Comparison of ENCODE assay signal across 17 mouse cellular contexts in genomic region chr16:90427838-90428630, GRCm38 (mm10). TPM values are rescaled to one million over a fixed set of nuclear protein-coding genes. Genes with fewer than 3 reads are reported as not detected.
"Had no signal": no experiment of that assay in that cellular context is flagged by ENCODE, and none has a peak within 500 bp of the region (broad histone marks: within the 10 kb centered on the region; RNA-seq: fewer than 3 reads in every experiment).

No protein-coding gene starts in this region.

- H3K4me3 ChIP-seq: liver, embryonic 15.5 days; megakaryocyte, embryonic 14.5 days; midbrain, embryonic 13.5 days; midbrain, embryonic 15.5 days; neural tube, embryonic 12.5 days; stomach, embryonic 15.5 days had no signal

- H3K27me3 ChIP-seq: liver, embryonic 15.5 days; megakaryocyte, embryonic 14.5 days; midbrain, embryonic 13.5 days; midbrain, embryonic 15.5 days; neural tube, embryonic 12.5 days; stomach, embryonic 15.5 days had no signal

- DNase-seq: liver, postnatal 0 days; lung, embryonic 14.5 days; lung, postnatal 14 days; lung, postnatal 36 days; right cerebral cortex, postnatal 14 days; thymus, adult 2 months; thymus, postnatal 25 days; thymus, postnatal 4 days had no signal

- H3K4me2 ChIP-seq: liver, embryonic 15.5 days; lung, embryonic 14.5 days; midbrain, embryonic 11.5 days; midbrain, embryonic 13.5 days; midbrain, embryonic 15.5 days; neural tube, embryonic 12.5 days; stomach, embryonic 15.5 days had no signal

- H3K9me3 ChIP-seq: liver, embryonic 15.5 days; midbrain, embryonic 13.5 days; midbrain, embryonic 15.5 days; stomach, embryonic 15.5 days had no signal

- H3K4me1 ChIP-seq: liver, embryonic 15.5 days; megakaryocyte, embryonic 14.5 days had no signal

- H3K27ac ChIP-seq: liver, embryonic 15.5 days; macrophage; midbrain, embryonic 13.5 days; midbrain, embryonic 15.5 days; neural tube, embryonic 12.5 days; stomach, embryonic 15.5 days; stomach, postnatal 0 days had no signal

- H3K9ac ChIP-seq: liver, embryonic 15.5 days; liver, postnatal 0 days; lung, embryonic 14.5 days; midbrain, embryonic 13.5 days; midbrain, embryonic 15.5 days; neural tube, embryonic 12.5 days; stomach, embryonic 15.5 days had no signal

- ATAC-seq: liver, postnatal 0 days; midbrain, embryonic 13.5 days; midbrain, embryonic 15.5 days had no signal

RNA-seq across cellular contexts. Expression of gene Hunk, which starts 42.2 kb away (rescaled TPM):
- polyA plus RNA-seq: macrophage had no signal
